Mouse (Mus musculus) midbrain, embryonic 11.5 days (tissue): ENCODE measurements around the gene Arhgef11. TPM values are rescaled to one million over a fixed set of nuclear protein-coding genes. Genes with fewer than 3 reads are reported as not detected.

Source experiments
- microRNA-seq: library from miRNA; unstranded; fragments of <30 nt; microRNA quantifications from one replicate; pipeline ENCODE4, GENCODE M21; 2017
- polyA plus RNA-seq: library from polyadenylated mRNA; unstranded; fragments of >200 nt; fragmentation: Nextera tagmentation; extraction: Ambion mirVana; gene quantifications from 2 replicates; pipeline ENCODE4 v1.2.1, GENCODE M21; 2014

The Arhgef11 gene
- polyA plus RNA-seq, 1 experiment from 2014 or later, result 13.4 TPM

Small RNAs within 50 kb of the gene (microRNA-seq; reads per million reads assigned to microRNA genes)
- not detected for gene Gm24109

Other genes starting within 250 kb of the Arhgef11 start
- gene Fcrl1, start 241.2 kb upstream of the Arhgef11 start, polyA plus RNA-seq, result 0.12 TPM in 1 of 2 replicates, not detected in the other
- not detected in 2 replicates for gene Fcrl5, start 181.8 kb upstream of the Arhgef11 start, polyA plus RNA-seq
- gene Etv3, start 92.2 kb upstream of the Arhgef11 start, polyA plus RNA-seq, result 8.0 and 8.1 TPM in 2 replicates
- gene Lrrc71, start 131.1 kb downstream of the Arhgef11 start, polyA plus RNA-seq, result 0.08 and 0.21 TPM in 2 replicates
- 2.4 and 3.2 TPM in 2 replicates for gene Ntrk1, start 177.6 kb downstream of the Arhgef11 start, polyA plus RNA-seq
- gene Insrr, start 179.4 kb downstream of the Arhgef11 start, polyA plus RNA-seq, result 0.51 and 0.71 TPM in 2 replicates
- 5.4 and 6.9 TPM in 2 replicates for gene Pear1, start 206.7 kb downstream of the Arhgef11 start, polyA plus RNA-seq
- not detected in 2 replicates for gene Sh2d2a, start 229.2 kb downstream of the Arhgef11 start, polyA plus RNA-seq